Mouse (Mus musculus) forebrain, embryonic 12.5 days (tissue): ENCODE results near the gene Slc44a5. TPM values are rescaled to one million over a fixed set of nuclear protein-coding genes. Genes with fewer than 3 reads are reported as not detected.

Experiments
- ATAC-seq: fragments of 200-750 bp; cut with Nextera tagmentation; 2 replicates; pipeline ENCODE4 v1.8.0; 2017; ENCODE audit warnings: moderate TSS enrichment; ENCODE audit not compliant: low FRiP score
- H3K27ac ChIP-seq: fragments of 300-500 bp; sonication (generic); 2 replicates; pipeline ENCODE4 v1.5.1; 2016; ENCODE audit warnings: mild to moderate bottlenecking
- H3K27me3 ChIP-seq: fragments of 300-500 bp; sonication (generic); 2 replicates; pipeline ENCODE4 v1.6.1; 2016; ENCODE audit warnings: mild to moderate bottlenecking
- H3K36me3 ChIP-seq: fragments of 300-500 bp; sonication (generic); replicated peaks from 2 replicates; pipeline ENCODE4 v1.6.1; 2016; ENCODE audit warnings: mild to moderate bottlenecking
- H3K4me1 ChIP-seq: fragments of 300-500 bp; sonication (generic); 2 replicates; pipeline ENCODE4 v1.6.1; 2016
- H3K4me2 ChIP-seq: fragments of 300-500 bp; sonication (generic); 2 replicates; pipeline ENCODE4 v1.6.1; 2016; ENCODE audit warnings: mild to moderate bottlenecking, moderate library complexity
- H3K4me3 ChIP-seq: fragments of 300-500 bp; sonication (generic); replicated peaks from 2 replicates; pipeline ENCODE4 v1.5.1; 2016; ENCODE audit warnings: mild to moderate bottlenecking
- H3K9ac ChIP-seq: fragments of 300-500 bp; sonication (generic); 2 replicates; pipeline ENCODE4 v1.6.1; 2016; ENCODE audit warnings: mild to moderate bottlenecking
- H3K9me3 ChIP-seq: fragments of 300-500 bp; sonication (generic); 2 replicates; pipeline ENCODE4 v1.6.1; 2016
- WGBS: fragments of 180-500 bp; shearing (Covaris S2); methylation state at CpG from one replicate; pipeline ENCODE4 v1.1.7; 2016; 5-methylcytosine and 5-hydroxymethylcytosine counted together
- polyA plus RNA-seq: library from polyadenylated mRNA; unstranded; fragments of >200 nt; fragmentation: Nextera tagmentation; extraction: Ambion mirVana; gene quantifications from 2 replicates; pipeline ENCODE4 v1.2.1, GENCODE M21; 2016

Gene Slc44a5
- polyA plus RNA-seq, 1 experiment from 2014 or later, result 4.7 TPM

GRCm38 (mm10) chr3:154116000-154116399, 142.8 kb downstream of the Slc44a5 start:
- H3K4me3 ChIP-seq, result no peak overlapping the region
- no peaks in the 10 kb centered on the region for H3K36me3 ChIP-seq
- no peak overlapping the region for H3K27ac ChIP-seq
- ATAC-seq, result no peak
- 90% methylated on average over 5 of the region's 5 CpGs for WGBS
- H3K9me3 ChIP-seq, result no peaks in the 10 kb centered on the region
- no peak overlapping the region for H3K9ac ChIP-seq
- H3K4me1 ChIP-seq, result peaks cover 15% of the 10 kb centered on the region
- no peak overlapping the region for H3K4me2 ChIP-seq
- H3K27me3 ChIP-seq, result no peaks in the 10 kb centered on the region; the same call in 1 of the 2 replicates

DNA sequence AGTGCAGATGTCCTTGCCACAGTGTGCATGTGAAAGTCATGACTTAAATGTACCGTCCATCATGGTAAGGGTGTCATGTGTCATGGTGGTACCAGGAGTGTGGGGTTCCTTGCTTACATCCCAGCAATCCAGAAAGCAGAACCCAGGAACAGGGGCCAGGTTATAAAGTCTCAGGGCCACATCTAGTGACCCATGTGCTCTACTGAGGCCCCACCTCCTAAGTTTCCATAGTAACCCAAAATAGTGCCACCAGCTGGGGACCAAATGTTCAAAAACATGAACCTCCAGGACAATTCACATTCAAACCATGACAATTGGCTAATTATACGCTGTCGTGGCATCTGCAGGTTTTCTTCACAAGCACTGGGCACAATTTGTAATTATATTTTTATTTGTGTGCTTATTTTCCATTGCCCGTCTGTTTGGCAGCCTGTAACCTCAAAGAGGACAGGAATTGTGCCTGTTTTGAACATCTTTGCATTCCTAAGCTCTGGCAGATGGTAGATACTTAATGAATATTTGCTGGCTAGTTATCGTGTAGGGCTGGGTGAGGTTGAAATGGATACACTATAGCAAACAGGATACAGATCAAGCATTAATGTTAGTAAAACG, 145.9 kb downstream of the Slc44a5 start:
- Histone ChIP-seq H3K36me3 (no peaks in the 10 kb centered on the region), H3K9ac (no peak overlapping the region), H3K4me3 (no peak overlapping the region), H3K27me3 (peaks cover 2% of the 10 kb centered on the region; the same call in 1 of the 2 replicates), H3K27ac (no peak overlapping the region), H3K9me3 (no peaks in the 10 kb centered on the region), H3K4me2 (no peak overlapping the region), H3K4me1 (peaks cover 15% of the 10 kb centered on the region)
- no peak for ATAC-seq
- WGBS, result 54% methylated on average over 6 of the region's 6 CpGs

DNA sequence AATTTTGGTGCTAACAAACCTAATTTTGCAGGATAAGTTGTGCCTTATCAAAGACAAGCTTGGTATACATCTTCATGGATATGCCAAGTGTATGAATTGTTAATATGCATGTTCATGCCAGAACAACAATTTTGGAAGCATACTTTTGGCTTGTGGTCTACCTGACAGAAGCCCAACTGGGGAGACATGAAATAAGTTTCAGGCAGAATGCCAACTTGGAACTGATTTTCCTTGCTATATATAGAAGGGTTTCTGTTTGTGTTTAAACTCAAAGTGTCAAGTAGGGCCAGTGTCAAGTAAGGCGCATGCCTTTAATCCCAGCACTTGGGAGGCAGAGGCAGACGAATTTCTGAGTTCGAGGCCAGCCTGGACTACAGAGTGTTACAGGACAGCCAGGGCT, 149.3 kb downstream of the Slc44a5 start:
- no peak overlapping the region for H3K4me2 ChIP-seq
- peaks cover 22% of the 10 kb centered on the region; the same call in 1 of the 2 replicates for H3K27me3 ChIP-seq
- no peak overlapping the region for H3K9ac ChIP-seq
- ATAC-seq, result no peak
- no peaks in the 10 kb centered on the region for H3K36me3 ChIP-seq
- 92% methylated on average over 3 of the region's 3 CpGs for WGBS
- H3K4me3 ChIP-seq, result no peak overlapping the region
- H3K4me1 ChIP-seq, result peaks cover 30% of the 10 kb centered on the region
- H3K9me3 ChIP-seq, result no peaks in the 10 kb centered on the region
- no peak overlapping the region for H3K27ac ChIP-seq

DNA sequence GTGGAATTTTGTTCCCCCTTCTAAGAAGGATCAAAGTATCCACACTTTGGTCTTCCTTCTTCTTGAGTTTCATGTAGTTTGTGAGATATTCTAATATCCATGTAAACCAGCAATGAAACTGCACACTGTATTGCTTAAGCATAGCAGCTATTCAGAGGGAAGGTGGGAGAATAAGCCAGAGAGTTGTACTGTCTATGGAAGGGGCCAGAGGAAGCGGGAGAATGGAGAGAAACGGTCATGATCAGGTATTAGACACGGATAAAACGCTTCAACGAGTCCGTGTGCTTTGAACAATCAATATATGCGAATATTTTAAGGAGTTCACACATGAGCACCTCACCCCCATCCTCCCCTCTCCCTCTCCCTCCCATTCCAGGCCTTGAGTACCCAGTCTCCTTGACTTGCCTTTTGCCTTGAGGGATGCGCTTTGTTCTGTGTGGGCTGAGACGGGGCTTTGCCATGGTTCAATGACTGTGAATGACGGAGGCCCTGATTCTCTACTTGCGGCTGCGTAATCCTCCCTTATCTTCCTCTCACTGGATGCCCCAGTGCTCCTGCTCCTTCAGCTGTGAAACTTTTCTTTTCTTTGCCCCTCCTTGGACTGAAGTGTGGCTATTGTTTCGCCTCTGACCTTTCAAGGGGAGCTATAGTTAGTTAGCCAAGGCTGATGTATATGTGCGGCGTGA, 151.8 kb downstream of the Slc44a5 start:
- Histone ChIP-seq H3K36me3 (no peaks in the 10 kb centered on the region), H3K4me3 (no peak overlapping the region), H3K27ac (no peak overlapping the region), H3K9me3 (no peaks in the 10 kb centered on the region), H3K4me1 (peaks cover 26% of the 10 kb centered on the region), H3K27me3 (peaks cover 30% of the 10 kb centered on the region; the same call in 1 of the 2 replicates), H3K9ac (no peak overlapping the region), H3K4me2 (peak overlapping the region; percentile 10)
- ATAC-seq, result peak; percentile 81
- 10% methylated on average over 15 of the region's 15 CpGs for WGBS

DNA sequence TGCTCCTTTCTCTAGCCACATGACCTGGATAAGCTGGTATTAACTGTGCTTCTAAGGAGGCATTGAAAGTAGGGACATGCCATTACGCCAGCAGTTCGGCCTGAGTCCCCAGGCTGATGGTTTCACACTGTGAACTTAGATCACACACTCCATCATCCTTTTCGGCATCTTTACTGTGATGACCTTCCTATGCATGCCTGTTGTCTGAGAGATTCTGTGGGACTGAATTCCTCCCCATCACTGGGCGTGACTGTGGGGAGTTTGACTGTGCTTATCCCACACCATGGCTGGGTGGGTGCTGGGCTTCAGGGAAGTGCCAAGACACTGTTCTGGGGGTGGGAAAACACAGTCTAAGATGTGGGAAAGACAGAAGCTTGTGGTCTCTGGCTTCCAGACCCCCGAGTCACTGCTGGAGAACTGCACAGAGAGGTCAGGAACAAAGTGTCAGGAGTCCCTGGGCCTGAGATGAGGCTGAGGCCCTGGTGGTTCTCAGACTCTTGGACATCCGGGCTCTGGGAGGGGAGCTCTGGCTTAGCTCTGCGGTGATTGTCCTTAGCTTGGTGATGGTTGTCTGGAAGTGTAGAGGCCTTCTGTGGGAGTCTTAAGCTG, 152.6 kb downstream of the Slc44a5 start:
- Histone ChIP-seq H3K9ac (no peak overlapping the region), H3K4me3 (no peak overlapping the region), H3K27me3 (peaks cover 35% of the 10 kb centered on the region; the same call in 1 of the 2 replicates), H3K4me1 (peaks cover 25% of the 10 kb centered on the region), H3K9me3 (no peaks in the 10 kb centered on the region), H3K27ac (no peak overlapping the region), H3K4me2 (peak overlapping the region; percentile 10; the same call in 1 of the 2 replicates), H3K36me3 (no peaks in the 10 kb centered on the region)
- no peak for ATAC-seq
- WGBS, result 26% methylated on average over 7 of the region's 7 CpGs

GRCm38 (mm10) chr3:154127246-154127645, 154.0 kb downstream of the Slc44a5 start:
- Histone ChIP-seq H3K27me3 (peaks cover 35% of the 10 kb centered on the region; the same call in 1 of the 2 replicates), H3K4me2 (no peak overlapping the region), H3K4me1 (peaks cover 25% of the 10 kb centered on the region), H3K4me3 (no peak overlapping the region), H3K9me3 (no peaks in the 10 kb centered on the region), H3K9ac (no peak overlapping the region), H3K36me3 (no peaks in the 10 kb centered on the region), H3K27ac (no peak overlapping the region)
- ATAC-seq, result no peak
- 81% methylated on average over 3 of the region's 3 CpGs for WGBS

DNA sequence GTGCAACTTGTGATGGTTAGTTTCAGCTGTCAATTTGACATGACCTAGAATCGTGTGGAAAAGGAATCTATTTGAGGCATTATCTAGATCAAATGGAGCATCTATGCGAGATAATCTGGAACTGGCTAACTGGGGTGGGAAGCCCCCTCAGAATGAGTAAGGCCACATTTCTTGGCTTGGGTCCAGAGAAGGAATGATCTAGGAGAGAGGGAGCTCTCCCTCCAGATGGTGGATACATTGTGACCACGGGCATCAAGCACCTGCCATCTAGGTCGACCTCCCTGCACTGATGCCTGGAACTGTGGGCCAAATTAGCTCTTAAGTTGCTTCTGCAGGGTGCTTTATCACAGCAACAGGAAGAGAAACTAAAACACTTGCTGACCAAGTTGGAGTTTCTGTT, 155.8 kb downstream of the Slc44a5 start:
- H3K4me2 ChIP-seq, result no peak overlapping the region
- no peak overlapping the region for H3K27ac ChIP-seq
- peaks cover 25% of the 10 kb centered on the region for H3K4me1 ChIP-seq
- no peak overlapping the region for H3K9ac ChIP-seq
- peaks cover 33% of the 10 kb centered on the region; the same call in 1 of the 2 replicates for H3K27me3 ChIP-seq
- WGBS, result 79% methylated on average over 4 of the region's 4 CpGs
- no peak for ATAC-seq
- H3K36me3 ChIP-seq, result no peaks in the 10 kb centered on the region
- no peaks in the 10 kb centered on the region for H3K9me3 ChIP-seq
- no peak overlapping the region for H3K4me3 ChIP-seq

GRCm38 (mm10) chr3:154130431-154131114, 157.3 kb downstream of the Slc44a5 start:
- H3K4me2 ChIP-seq, result no peak overlapping the region
- WGBS, result 87% methylated on average over 5 of the region's 6 CpGs
- no peak for ATAC-seq

GRCm38 (mm10) chr3:154133986-154134385, 160.8 kb downstream of the Slc44a5 start:
- H3K4me2 ChIP-seq, result no peak overlapping the region
- H3K27me3 ChIP-seq, result peaks cover 5% of the 10 kb centered on the region; the same call in 1 of the 2 replicates
- no peaks in the 10 kb centered on the region for H3K4me1 ChIP-seq
- H3K36me3 ChIP-seq, result no peaks in the 10 kb centered on the region
- WGBS, result 87% methylated on average over 6 of the region's 6 CpGs
- H3K9me3 ChIP-seq, result no peaks in the 10 kb centered on the region
- no peak overlapping the region for H3K9ac ChIP-seq
- no peak for ATAC-seq
- H3K4me3 ChIP-seq, result no peak overlapping the region
- no peak overlapping the region for H3K27ac ChIP-seq

More at GRCm38 (mm10) chr3:154130431-154131114, 157.3 kb downstream of the Slc44a5 start:
- Histone ChIP-seq H3K4me1 (peaks cover 17% of the 10 kb centered on the region), H3K9me3 (no peaks in the 10 kb centered on the region), H3K9ac (no peak overlapping the region), H3K27ac (no peak overlapping the region), H3K36me3 (no peaks in the 10 kb centered on the region), H3K4me3 (no peak overlapping the region), H3K27me3 (peaks cover 27% of the 10 kb centered on the region; the same call in 1 of the 2 replicates)

- ATAC-seq, result no peak
- 93% methylated on average over 2 of the region's 2 CpGs for WGBS
- Histone ChIP-seq H3K9me3 (no peaks in the 10 kb centered on the region), H3K4me3 (no peak overlapping the region), H3K36me3 (no peaks in the 10 kb centered on the region), H3K9ac (no peak overlapping the region), H3K4me1 (no peaks in the 10 kb centered on the region), H3K27ac (no peak overlapping the region), H3K4me2 (no peak overlapping the region), H3K27me3 (peaks cover 5% of the 10 kb centered on the region; the same call in 1 of the 2 replicates)
Observed at GRCm38 (mm10) chr3:154134701-154135100, 161.5 kb downstream of the Slc44a5 start.

- no peak for ATAC-seq
- no peaks in the 10 kb centered on the region for H3K9me3 ChIP-seq
- WGBS, result 83% methylated on average over 3 of the region's 3 CpGs
- no peaks in the 10 kb centered on the region for H3K4me1 ChIP-seq
- H3K4me3 ChIP-seq, result no peak overlapping the region
- H3K4me2 ChIP-seq, result no peak overlapping the region
- no peaks in the 10 kb centered on the region; the same call in 1 of the 2 replicates for H3K27me3 ChIP-seq
- no peak overlapping the region for H3K27ac ChIP-seq
- H3K36me3 ChIP-seq, result no peaks in the 10 kb centered on the region
- H3K9ac ChIP-seq, result no peak overlapping the region
Observed at GRCm38 (mm10) chr3:154136501-154136900, 163.3 kb downstream of the Slc44a5 start.

DNA sequence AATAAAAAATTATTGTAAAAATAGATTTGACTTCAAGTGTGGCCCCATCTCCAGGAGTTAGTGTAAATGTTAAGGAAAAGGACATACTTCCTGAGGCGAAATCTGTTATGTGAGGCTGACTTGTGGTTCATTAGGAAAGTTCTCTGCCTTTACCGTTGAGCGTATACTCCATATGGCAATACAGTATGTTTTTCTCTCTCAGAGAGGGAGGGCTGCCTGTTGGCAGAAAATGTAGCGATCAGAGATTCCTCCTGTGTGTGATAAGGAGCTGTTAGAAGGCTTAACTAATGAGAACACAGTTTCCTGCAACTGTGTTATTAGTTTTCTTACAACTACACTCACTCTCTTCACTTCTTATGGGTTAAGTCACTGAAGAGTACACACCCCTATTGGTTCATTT, 168.1 kb downstream of the Slc44a5 start:
- no peak overlapping the region for H3K9ac ChIP-seq
- H3K9me3 ChIP-seq, result no peaks in the 10 kb centered on the region
- H3K36me3 ChIP-seq, result no peaks in the 10 kb centered on the region
- peaks cover 4% of the 10 kb centered on the region; the same call in 1 of the 2 replicates for H3K4me1 ChIP-seq
- no peak overlapping the region for H3K27ac ChIP-seq
- no peak overlapping the region for H3K4me2 ChIP-seq
- ATAC-seq, result no peak
- no peaks in the 10 kb centered on the region for H3K27me3 ChIP-seq
- H3K4me3 ChIP-seq, result no peak overlapping the region
- 88% methylated on average over 4 of the region's 4 CpGs for WGBS
